Mouse (Mus musculus): ENCODE measurements at regions not wholly inside any gene's neighbourhood (a gene's known extent, or its start where the extent isn't known, plus 50 kb on each side); places are given as distances from the start of the nearest gene placed in this dataset.

DNA sequence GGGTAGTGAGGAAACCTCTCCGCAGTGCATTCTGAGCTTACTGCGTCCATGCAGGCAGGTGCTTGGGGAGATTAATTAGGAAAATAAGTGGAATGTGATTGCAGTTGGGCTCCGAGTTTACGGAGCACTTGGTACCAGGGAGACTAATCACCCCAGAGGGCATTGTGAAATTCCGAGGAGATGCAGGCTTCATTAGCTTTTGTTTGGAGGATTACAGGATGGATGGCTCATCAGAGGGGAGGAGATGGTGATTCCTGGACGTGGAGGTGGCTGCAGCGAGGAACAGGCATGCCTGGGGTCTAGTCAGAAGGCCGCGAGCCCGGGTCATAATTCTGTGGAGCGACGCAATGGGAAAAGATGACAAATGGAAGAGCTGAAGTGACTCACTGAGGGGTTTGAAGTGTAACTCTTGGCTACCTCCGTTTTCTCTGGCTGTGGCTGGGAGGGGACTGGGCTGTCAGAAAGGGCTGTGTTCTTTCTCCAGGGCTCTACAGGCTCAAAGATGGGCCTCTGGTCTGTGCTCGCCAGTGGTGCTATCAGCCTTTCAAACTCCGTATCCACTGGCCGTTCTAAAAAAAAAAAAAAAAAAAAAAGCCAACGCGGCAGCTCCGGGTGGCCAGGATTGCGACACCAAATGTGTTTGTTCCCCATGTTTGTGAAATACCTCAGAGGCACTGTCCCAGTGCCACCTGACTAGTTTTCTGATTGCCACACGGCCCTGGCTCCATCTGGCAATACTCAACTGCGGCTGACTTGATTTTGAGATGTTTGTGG is 232.4 kb downstream of the 4933412E24Rik start:
- TF ChIP-seq CTCF (IDR thresholded peaks at IDR 0.05; ENCODE audit: control insufficient read depth, insufficient read depth, insufficient read length) (no peak), USF1 (IDR thresholded peaks at IDR 0.05; ENCODE audit: low read depth) (no peak)

All from C2C12 (cell line).